ENCODE assay signal across 12 mouse cellular contexts in the genomic region with DNA sequence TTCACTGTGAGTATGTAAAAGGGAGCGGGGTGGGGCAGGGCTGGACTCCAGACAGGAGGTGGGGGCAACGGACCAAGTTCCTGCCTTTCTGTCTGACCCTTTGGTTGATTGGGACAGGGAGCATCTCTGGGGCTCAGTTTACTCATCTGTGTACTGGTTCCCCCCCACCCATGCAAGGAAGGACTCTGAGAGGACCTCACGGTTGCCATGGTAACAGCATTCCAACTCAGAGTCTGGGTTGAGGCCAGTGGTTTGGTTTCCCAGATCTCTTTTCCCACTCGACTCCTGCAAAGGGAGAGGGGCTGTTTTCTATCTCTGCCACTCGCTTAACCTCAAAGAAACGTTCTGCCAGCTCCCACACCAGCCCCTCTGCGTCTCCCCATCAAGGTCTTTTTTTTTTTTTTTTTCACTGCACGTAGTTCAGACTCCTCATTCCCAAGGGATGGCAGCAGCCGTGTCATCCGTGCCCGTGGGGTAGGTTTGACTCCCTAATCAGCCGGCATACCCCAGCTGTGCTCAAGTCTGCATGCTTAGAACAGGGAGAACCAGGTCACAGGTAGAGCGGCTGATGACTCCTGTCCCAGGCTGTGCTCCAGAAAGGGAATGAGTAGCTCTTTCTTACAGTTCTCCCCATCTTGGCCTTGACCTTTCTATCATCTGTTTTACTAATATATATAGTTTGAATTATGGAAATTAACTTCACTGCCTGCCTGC. TPM values are rescaled to one million over a fixed set of nuclear protein-coding genes. Genes with fewer than 3 reads are reported as not detected.
DNase-seq lines count a peak whose midpoint lies in the region; ATAC-seq lines count a peak whose summit lies in the region.
"Had no signal": no experiment of that assay in that cellular context is flagged by ENCODE, and none has a peak within 500 bp of the region (broad histone marks: within the 10 kb centered on the region; RNA-seq: fewer than 3 reads in every experiment).

No protein-coding gene starts in this region.

- no peaks in the 10 kb centered on the region for H3K36me3 ChIP-seq in kidney, embryonic 14.5 days (ENCODE audit: control insufficient read depth, insufficient read depth, low read length)
- H3K36me3 ChIP-seq: G1E; heart, embryonic 15.5 days had no signal

- H3K4me2 ChIP-seq in kidney, embryonic 14.5 days (replicated peaks; ENCODE audit: low read depth, low read length): no peak overlapping the region
- H3K4me2 ChIP-seq: heart, embryonic 15.5 days had no signal

- no peaks in the 10 kb centered on the region for H3K9me3 ChIP-seq in kidney, embryonic 14.5 days (ENCODE audit: control insufficient read depth, low read length)
- H3K9me3 ChIP-seq: G1E; heart, embryonic 15.5 days had no signal

- 35% methylated on average over 13 of the region's 13 CpGs for WGBS in kidney, embryonic 14.5 days

- H3K27ac ChIP-seq in kidney, embryonic 14.5 days (ENCODE audit: low read depth, low read length): no peak overlapping the region
- H3K27ac ChIP-seq: heart, embryonic 15.5 days had no signal

- intact Hi-C loops in heart, postnatal 10 days (cut with DNase I): no loop called here

- no peaks in the 10 kb centered on the region for H3K27me3 ChIP-seq in kidney, embryonic 14.5 days (ENCODE audit: control insufficient read depth, insufficient read depth, low read length)

- ATAC-seq in kidney, embryonic 14.5 days (ENCODE audit: low FRiP score, low TSS enrichment): peak; percentile 36; the same call in 1 of the 2 replicates

- no peak overlapping the region for H3K9ac ChIP-seq in kidney, embryonic 14.5 days (ENCODE audit: low read depth, low read length)
- H3K9ac ChIP-seq: heart, embryonic 15.5 days had no signal

- DNase-seq in kidney, adult 18-20 months: no peak
- peak; percentile 28 for DNase-seq in 3T3-L1 (ENCODE audit: low read depth, low spot score)
- peak; percentile 78 for DNase-seq in brain, adult 2 months (ENCODE audit: low read depth, low spot score)
- DNase-seq in mesoderm, embryonic 11.5 days (ENCODE audit: low read depth, low spot score): peak; percentile 75
- DNase-seq in thymus, postnatal 14 days: no peak
- no peak for DNase-seq in heart, postnatal 10 days
- DNase-seq in urinary bladder, postnatal 36 days (ENCODE audit: low spot score in 2 of 2): no peak

- no peak overlapping the region for H3K4me3 ChIP-seq in kidney, embryonic 14.5 days (ENCODE audit: low read length)
- H3K4me3 ChIP-seq: heart, embryonic 15.5 days had no signal

- H3K4me1 ChIP-seq in kidney, embryonic 14.5 days (ENCODE audit: control insufficient read depth, insufficient read depth, low read length): peaks cover 10% of the 10 kb centered on the region; the same call in 1 of the 2 replicates

RNA-seq across cellular contexts. Expression of a gene that starts 10.2 kb away (rescaled TPM):
- not detected in 2 replicates for polyA plus RNA-seq in kidney, embryonic 14.5 days (2014; fragmentation: Nextera tagmentation; extraction: Ambion mirVana)
- total RNA-seq in heart, postnatal 10 days (2021): not detected
- total RNA-seq: left cerebral cortex, postnatal 36 days had no signal
- polyA plus RNA-seq: G1E; heart, embryonic 15.5 days; spleen, adult 2 months had no signal

RNA-seq across cellular contexts. Expression of a gene that starts 11.4 kb away (rescaled TPM):
- polyA plus RNA-seq in kidney, embryonic 14.5 days (2014; fragmentation: Nextera tagmentation; extraction: Ambion mirVana): 0.39 and 0.80 TPM in 2 replicates
- total RNA-seq in heart, postnatal 10 days (2021): 1 to 10 TPM; 2.5 to 3.7 TPM
- total RNA-seq: G1E had no signal

RNA-seq across cellular contexts. Expression of a gene that starts 17.4 kb away (rescaled TPM):
- 0.77 and 0.79 TPM in 2 replicates for polyA plus RNA-seq in kidney, embryonic 14.5 days (2014; fragmentation: Nextera tagmentation; extraction: Ambion mirVana)
- total RNA-seq in heart, postnatal 10 days (2021): under 1 TPM; 0.14 to 0.37 TPM
- polyA plus RNA-seq: G1E had no signal

RNA-seq across cellular contexts. Expression of a gene that starts 30.1 kb away (rescaled TPM):
- polyA plus RNA-seq in kidney, embryonic 14.5 days (2014; fragmentation: Nextera tagmentation; extraction: Ambion mirVana): 9.9 and 11.5 TPM in 2 replicates
- total RNA-seq in heart, postnatal 10 days (2021): 1 to 10 TPM; 7.6 to 9.6 TPM

RNA-seq across cellular contexts. Expression of a gene that starts 31.9 kb away (rescaled TPM):
- polyA plus RNA-seq in kidney, embryonic 14.5 days (2014; fragmentation: Nextera tagmentation; extraction: Ambion mirVana): 23.7 and 24.5 TPM in 2 replicates
- 1 to 10 TPM; 3.3 to 4.0 TPM for total RNA-seq in heart, postnatal 10 days (2021)

Comparison
In these comparisons a context has a peak if more than half of its experiments do, and no peak if none do; other contexts are left out.
1. DNase-seq: peak in 3T3-L1 (single experiment), brain, adult 2 months (single experiment) and mesoderm, embryonic 11.5 days (single experiment); none in kidney, adult 18-20 months (single experiment), thymus, postnatal 14 days (single experiment), heart, postnatal 10 days (0 of 2) and urinary bladder, postnatal 36 days (0 of 2).